Mouse (Mus musculus): Measurements from ENCODE around the gene Rnf144a.

GRCm38 (mm10) chr12:26403372-26404125 lies 11.5 kb downstream of the Rnf144a start:
- TF ChIP-seq CTCF (IDR thresholded peaks at IDR 0.05; ENCODE audit: insufficient read depth, low read length) (no peak), POLR2A (IDR thresholded peaks at IDR 0.05; ENCODE audit: borderline replicate concordance, extremely low read depth, low read depth, low read length) (no peak)

Measured in lung, adult 2 months (tissue).